Mouse (Mus musculus) lung, postnatal 25 days (tissue): ENCODE measurements around the gene Letm1.

Experiments used
- DNase-seq: peaks from one replicate; pipeline ENCODE4 v3.0.0; 2022; ENCODE audit warnings: low spot score

Letm1 gene

GRCm38 (mm10) chr5:33706350-33706629 lies 76.3 kb downstream of the Letm1 start:
- DNase-seq: no peak

GRCm38 (mm10) chr5:33705612-33706349 lies 76.8 kb downstream of the Letm1 start:
- no peak for DNase-seq

DNA sequence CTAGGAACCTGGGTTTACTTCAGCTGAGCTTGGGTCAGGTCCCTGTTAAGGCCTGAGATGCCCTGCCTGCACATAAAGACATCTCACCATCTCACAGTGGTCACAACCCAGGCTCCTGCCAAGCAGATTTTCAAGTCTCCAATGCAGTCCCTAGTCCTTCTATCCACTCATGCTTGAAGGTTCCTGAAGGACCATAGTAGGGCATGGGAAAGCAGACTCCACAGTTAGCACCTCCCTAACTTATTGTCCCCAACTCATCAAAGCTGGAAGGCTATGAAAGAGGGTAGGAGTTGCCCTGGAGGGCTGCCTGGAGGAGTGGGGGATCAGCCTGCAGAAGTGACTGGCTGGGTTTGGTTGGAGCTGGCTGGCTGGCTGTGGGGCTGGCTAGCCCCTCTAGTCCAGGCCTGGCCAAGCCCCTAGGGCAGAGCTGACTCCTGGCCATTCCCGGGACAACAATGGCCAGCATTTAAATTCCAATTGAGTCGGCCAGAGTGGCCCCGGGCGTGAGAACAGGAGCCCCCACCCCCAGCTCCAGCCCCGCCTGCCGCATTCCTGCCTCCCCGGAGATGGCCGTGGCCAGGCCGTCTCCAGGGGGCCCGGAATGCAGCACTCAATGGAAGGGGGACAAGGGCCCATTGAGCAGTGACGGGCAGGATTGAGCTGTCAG lies 77.5 kb downstream of the Letm1 start:
- no peak for DNase-seq

GRCm38 (mm10) chr5:33703999-33704398 lies 78.6 kb downstream of the Letm1 start:
- no peak for DNase-seq

GRCm38 (mm10) chr5:33701832-33702231 lies 80.8 kb downstream of the Letm1 start:
- DNase-seq: no peak

DNA sequence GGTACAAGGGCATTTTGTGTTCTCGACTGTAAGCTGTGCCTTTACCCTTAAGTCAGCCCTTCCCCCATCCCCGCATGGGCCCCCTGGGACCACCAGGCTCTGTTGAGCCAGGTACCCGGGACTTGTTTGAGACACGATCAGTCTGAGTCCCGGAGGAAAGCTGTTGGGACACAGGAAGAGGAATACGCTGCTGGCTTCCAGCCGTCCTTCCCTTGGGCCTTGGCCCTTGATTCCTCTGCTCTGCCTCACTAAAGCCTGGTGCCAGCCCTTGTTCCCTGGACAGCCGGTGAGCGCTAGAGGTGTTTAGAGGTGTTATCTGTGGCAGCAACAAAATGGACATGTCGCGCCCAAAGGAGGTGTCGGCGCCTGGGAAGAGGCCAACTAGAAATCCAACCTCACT lies 82.6 kb downstream of the Letm1 start:
- no peak for DNase-seq

DNA sequence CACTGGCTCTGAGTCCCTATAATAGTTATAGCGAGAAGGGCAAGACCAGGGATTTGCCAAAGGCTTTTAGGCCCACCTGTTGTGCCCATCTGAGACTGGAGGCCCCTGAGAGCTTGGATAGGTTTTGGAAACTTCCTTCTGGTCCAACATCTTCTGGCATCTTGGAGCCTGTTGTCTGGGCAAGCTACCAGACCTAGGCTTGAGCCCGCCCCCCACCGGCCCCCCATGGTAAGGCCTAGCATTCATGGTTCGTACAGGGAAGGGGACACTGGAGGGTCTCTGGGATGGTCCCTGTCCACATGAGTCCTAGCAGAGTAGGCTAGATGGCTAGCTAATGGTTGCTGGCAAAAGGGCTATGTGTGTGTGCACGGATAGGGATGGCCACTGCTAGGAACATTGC lies 83.9 kb downstream of the Letm1 start:
- DNase-seq: no peak

GRCm38 (mm10) chr5:33697947-33698512 lies 84.6 kb downstream of the Letm1 start:
- DNase-seq: no peak

DNA sequence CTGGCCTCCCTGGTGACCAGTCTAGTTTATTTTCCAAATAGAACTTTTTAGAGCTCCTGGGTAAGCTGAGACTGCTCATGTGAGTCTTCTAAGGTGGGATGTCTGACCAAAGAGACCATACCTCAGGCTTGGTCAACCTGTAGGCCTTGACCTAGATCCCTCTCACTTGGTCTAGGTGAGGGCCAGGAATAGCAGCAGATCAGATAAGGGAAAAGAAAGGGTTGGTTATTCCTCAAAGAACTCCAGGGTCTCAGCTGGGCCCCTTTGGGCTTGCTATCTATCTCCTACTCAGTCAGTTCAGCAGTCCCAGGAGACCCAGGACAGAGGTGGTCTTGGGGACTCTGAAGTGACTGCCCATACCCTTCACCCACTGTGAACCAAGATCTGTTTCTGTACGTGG lies 85.1 kb downstream of the Letm1 start:
- DNase-seq: no peak

DNA sequence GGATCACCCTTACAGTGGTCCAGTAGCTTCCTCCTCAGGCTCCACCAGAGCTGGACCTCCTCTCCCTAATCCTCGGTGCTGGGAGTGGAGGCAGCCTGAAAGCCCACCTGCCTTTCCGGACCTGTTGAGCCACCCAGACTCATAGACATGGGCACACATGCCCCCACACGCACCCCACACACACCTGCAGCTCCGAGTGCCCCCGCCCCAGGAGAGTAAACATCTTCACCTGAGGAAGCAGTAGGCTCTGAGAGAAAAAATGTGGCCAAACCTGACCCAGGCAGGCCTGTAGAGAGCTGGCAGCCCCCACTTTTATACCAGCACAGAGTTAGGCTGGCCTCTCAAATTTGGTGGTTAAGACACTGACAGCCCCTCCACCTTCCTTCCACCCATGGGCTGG lies 86.2 kb downstream of the Letm1 start:
- peak; percentile 80 for DNase-seq

DNA sequence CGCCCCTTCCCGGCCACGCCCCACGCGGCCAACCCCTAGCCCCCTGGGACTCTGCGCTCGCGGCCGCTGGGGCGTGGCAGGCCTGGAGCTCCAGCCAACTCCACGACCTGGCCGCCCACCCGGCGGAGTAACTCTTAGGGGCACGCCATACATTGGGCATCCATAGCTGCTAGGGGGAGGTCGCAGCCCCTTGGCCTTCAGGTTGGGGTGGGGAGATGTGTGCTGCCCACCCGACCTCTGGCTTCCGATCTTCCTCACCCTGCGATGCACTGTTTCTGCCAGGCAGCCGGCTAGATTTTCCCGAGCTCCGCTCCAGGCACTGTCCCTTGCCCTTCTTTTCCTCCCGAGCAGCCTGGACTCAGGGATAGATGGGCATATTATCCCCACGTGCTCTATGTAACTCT lies 86.9 kb downstream of the Letm1 start:
- no peak for DNase-seq

GRCm38 (mm10) chr5:33694848-33695717 lies 87.5 kb downstream of the Letm1 start:
- peak; percentile 62 for DNase-seq

DNA sequence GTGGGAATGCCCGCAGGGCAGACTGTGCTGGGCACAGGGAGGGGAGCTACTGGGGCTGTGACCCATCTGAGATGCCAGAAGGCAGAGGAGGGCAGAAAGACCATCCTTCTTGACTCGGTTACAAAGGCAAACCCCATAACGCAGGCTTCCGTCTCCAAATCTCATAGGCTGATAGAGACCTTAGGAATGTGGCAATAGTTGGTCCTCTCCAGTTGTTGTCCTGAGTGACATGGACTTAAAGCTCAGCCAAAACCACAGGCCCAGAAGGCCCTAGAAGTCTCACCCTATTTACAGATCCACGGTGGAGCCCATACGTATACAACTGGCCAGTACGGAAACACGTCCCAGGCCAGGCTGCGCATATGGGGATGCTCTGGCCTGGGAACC lies 88.2 kb downstream of the Letm1 start:
- peak; percentile 36 for DNase-seq

- DNase-seq: no peak
Measured at GRCm38 (mm10) chr5:33692393-33692792, 90.2 kb downstream of the Letm1 start.

DNA sequence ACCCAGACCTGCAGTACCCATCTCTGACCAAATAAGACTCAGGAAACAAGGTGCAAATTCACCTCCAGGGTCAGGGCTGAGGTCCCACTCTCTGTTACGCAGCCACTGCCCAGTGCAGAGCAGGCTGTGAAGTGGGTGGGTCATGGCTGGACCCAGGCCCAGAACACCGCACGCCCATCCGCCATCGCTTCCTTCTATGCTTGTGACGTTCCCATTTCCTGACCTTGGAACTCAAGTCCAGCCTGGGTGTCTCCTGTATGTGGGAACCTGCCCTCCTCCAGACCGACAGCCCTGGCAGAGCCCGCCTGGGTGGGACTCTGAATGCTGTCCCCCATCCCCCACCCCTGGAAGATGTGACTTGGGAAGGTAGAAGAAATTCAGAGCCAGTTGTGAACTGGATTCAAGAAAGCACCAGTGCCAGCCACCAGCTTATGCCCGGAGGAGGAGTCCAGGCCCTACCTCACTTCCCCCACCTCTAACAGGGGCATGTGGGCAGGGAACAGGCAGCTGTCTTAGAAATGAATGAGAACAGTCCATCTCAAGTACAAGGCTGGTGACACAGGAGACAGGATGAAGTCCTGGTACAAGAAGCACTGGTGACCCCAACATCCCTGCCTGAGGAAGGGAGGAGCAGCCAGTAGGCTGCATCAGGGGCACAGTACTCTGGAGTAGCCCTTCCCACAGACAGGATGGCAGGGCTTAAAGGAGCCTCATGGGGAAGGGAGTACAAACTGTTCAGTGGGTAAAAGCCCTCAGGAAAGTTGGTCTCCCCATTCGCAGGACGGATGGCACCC lies 92.6 kb downstream of the Letm1 start:
- peak; percentile 85 for DNase-seq
